Mouse (Mus musculus): Measurements from ENCODE around the gene Nfkbie.
A peak's percentile ranks its signal among the peaks of the same experiment; 100 is the strongest.

The Nfkbie gene

DNA sequence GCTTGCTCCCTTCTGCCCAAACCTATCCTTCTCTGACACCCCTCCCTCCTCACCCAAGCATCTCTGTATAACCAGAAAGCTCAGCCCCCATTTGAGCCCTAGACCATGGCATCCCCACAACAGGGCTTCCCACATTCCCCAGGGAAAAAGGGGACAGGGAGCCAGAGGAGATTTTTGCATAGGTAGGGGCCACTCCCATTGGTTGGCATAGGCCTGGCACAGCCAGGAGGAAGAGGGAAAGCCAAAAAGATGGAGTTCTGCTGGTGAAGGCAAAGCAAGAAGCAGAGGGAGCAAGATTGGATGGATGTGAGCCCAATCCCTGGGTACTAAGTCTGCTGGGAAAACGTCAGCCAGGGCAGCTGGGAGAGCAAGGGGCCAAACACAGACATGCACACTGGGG lies 12.4 kb upstream of the Nfkbie start:
- no peak for DNase-seq (ENCODE audit: low spot score in 2 of 2)

DNA sequence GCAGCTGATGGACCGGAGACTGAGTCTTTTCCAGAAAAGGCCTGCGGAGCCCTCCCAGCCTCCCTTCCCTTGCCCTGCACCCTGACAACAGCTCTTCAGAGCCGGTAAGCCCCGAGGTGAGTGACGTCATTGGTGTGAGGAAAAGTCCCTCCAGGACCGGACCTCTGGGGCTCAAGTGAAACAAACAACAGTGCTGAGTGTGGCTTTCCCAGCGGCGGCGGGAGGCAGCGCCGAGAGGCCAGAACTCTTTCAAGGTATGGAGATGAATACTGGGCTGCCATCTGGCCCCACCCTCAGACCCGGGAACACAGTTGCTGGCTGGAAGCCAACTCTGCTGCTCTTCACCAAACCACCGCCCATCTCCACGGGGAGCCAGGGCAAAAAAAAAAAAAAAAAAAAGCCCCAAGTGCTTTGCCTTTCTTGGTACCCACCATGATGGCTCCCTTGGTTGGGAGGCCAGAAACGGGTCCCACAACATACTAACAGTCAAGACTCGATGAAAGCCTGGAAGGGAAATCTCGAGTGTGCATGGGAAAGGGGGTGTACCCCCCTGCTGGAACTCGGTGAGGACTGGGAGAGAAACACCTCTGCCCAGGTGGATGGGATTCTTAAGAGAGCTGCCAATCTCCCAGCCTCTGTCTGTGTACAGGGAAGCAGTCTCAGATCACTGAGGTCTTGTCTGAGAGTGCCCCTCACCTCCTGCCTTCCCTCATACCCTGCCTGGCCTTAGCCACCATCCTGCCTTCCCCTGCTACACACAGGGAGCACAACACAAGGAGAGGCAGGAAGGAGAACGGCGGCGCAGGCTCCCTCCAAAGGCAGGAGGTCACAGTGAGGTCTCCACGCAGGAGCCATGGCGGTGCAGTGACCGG lies 11.3 kb upstream of the Nfkbie start:
- no peak for DNase-seq (ENCODE audit: low spot score in 2 of 2)

DNA sequence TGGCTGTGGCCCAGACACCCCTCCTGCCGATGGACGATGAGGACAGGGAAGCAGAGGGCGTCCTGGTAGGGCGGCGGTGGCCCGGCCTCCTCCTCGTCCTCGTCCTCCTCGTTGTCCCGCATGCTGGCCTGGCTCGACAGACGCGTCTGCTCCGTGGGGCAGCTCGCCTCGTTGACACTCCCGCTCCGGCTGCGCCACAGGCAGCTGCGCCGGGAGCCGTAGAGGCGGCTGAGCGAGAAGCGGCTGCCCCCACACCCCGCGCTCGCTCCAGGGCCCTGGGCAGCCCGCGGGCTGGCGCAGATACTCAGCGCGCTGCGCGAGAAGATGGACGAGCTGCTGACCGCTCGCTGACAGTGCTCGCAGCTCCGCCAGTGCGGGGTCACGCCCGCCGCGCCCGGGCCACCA lies 10.6 kb upstream of the Nfkbie start:
- DNase-seq (ENCODE audit: low spot score in 2 of 2): no peak

DNA sequence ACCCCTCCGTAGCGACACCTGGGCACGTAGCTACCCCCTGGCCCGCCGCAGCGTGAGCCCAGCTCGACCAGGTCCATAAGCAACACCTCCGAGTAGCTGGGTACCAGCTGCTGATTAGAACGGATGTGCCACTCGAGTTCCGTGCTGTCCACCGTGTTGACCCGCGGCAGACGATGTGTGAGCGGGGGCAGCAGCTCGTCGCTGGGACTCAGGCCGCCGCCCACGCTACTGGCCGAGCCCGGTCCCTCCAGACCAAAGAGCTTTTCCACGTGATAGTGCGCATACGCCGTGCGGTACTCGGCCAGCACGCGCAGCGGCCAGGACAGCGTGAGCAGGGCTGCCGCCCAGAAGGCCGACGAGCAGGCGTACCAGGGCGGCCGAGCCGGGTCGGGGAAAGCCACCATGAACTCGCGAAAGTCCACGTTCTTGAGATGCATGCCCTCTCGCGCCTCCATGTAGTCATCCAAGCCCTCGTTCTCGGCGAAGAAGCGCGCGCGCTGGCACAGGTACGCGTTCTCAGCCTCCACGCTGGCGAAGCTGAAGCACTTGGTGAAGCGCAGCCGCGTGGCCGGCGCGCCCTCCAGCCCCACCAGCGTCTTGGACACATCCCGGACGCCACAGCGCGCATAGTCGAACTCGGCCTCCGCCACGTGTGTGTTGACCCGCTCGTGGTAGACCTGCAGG lies 10.1 kb upstream of the Nfkbie start:
- no peak for DNase-seq (ENCODE audit: low spot score in 2 of 2)

DNA sequence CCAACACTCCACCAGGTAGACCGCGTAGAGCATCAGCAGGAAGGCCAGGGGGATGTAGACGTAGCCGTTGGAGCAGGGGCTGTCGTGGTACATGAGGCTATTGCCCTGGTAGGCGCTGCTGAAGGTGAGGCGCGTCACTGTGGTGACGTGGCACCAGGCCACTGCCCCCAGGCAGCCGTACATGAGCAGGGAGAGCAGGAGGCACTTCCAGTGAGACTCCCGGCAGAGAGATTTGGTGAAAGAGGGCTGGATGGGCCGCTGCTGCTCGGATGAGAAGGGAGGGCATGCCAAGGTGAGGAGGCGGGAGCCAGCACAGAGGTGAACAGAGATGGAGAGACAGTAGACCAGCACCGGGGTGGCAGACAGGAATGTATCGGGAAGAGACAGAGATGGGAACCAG lies 8.6 kb upstream of the Nfkbie start:
- no peak for DNase-seq (ENCODE audit: low spot score in 2 of 2)

DNA sequence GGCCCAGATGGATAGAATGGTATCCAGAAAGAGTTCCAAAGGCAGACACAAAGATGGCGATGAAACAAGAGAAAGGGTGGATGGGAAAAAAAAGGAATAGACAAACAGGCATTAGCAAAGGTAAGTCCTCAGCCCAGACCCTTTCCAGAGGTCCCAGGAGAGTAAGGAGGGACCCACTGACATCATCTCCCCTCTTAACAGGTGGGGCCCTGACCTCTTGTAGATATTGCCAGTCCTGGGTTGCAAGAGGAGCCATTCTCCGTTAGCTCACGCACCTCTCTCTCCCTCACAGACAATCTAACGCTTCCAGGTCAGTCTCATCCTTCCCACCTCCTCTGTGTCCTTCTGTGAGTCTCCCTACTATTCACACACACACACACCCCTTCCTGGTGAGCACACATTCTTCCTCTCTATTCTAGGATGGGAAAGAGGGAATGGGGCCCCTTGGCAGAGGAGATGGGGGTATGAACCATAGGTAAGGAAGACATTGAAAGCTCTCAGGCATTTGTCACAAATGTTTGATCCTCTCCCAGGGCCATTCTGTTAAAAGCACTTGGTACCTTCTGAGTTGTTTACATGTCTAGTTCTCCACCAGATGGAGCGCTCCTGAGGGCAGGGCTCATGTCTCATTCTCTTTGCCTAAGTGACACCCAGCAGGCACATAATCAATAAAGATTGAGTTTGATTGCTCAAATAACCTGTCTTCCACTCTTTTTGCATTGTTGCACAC lies 7.9 kb upstream of the Nfkbie start:
- no peak for DNase-seq (ENCODE audit: low spot score in 2 of 2)

DNA sequence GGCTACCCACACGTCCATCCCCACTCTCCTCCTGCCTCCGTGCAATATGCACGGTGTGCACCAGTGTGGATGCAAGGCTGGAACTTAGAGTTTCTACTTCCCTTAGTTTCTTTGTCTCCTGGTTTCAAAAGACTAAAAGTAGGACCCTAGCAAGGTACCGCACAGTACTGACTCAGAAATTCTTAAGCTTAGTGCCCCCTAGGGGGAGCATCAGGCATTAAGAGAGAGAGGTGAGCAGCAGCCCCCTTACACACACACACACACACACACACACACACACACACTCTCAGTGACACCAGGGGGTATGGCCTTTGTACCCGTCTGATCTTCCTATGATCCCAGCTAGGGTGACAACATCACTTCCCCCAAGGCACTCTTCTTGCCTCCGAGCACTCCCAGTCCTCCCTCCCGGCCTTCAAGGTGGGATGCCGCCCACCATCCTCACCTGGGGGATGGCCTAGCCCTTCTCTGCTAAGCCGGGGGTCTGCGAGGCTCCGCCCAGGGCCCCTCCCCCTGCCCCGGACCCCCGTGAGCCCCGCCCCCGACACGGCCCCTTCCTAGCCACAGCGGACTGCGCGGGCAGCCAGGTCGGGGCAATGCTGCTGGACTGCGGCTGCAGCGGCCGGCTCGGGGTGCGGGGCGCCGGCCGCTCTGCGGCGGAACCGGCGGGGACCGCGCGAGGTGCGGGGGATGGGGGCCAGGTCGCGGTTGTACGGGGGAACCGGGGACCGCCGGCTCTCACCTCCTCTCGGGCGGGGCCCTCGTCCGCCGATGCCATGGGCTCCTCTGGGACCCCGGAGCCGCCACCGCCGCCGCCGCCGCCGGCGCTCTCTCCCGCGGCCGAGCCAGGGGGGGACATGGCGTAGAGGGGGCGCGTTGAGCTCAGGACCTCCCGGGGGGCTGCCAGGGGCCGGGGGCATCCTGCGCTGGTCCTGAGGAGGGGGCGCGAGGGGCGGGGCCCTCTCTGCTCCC lies 6.7 kb upstream of the Nfkbie start:
- DNase-seq (ENCODE audit: low spot score in 2 of 2): no peak

DNA sequence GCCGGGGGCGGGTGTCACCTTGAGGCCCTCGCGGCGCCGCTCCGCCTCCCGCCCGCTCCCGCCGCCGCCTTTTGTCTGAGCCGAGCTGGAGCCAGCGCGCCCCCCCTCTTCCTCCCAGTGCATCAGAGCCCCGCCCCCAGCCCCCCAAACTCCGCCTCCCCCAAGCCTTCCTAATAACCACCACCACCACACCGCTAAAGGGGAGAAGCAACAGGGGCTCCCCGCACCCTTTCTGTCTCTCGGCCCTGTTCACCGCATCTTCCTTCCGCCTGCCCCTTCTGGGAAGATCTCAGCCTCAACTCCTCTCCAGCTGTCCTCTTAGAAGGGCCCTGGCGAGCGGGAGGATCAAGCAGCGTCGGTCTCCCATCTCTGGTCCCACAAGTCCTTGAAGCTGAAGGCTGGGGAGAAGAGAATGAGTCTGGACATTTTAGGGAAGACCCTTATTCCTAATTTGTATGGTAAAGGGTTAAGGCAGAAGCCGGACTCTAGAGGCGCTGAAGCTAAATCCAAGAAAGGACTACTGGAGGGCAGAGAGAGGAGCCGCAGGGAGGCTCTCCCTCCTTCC lies 5.8 kb upstream of the Nfkbie start, which contains the start of gene Tmem151b:
Gene Tmem151b, minus strand, starts transcription at position 61 of the 565 bp plus-strand sequence.
- DNase-seq (ENCODE audit: low spot score in 2 of 2): no peak

DNA sequence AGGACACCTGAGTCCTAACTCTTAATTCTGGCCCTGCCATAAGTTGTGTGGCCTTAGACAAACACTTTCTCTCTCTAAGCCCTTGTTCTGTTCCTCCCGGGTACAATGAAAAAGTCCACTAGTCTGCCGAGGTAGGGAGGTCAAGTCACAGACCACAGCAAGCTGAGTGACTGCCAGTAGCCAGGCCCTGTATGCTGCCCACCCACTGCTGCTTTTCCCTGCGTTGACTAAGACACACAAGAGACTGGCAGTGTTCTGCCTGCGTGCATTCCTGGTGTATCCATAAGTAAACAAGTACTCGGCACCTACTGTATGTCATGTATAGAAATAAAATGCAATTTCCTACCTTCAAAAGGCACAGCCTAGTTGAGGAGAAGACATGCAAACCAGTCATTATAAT lies 5.2 kb upstream of the Nfkbie start:
- no peak for DNase-seq (ENCODE audit: low spot score in 2 of 2)

DNA sequence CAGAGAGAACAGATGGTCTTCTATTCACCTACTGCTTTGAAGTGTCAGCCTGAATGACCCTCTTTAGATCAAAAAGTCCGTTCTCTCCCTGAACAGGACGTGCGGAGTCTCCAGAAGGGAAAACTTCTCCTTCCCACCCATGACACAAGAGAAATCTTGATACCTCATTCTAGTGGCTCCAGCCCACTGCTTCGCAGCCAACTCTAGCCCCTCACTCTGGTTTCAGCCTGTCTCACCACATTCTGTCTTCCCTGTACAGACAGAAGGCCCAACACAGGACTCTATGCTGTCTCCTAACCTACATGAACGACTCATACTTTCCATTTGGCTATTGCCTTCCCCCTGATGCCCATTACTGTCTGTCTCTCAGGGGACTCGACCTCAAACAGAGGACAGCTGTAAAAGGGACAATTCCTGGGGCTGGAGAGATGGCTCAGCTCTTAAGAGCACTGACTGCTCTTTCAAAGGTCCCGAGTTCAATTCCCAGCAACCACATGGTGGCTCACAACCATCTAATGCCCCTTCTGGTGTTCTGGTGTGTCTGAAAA lies 4.2 kb upstream of the Nfkbie start:
- DNase-seq (ENCODE audit: low spot score in 2 of 2): no peak

DNA sequence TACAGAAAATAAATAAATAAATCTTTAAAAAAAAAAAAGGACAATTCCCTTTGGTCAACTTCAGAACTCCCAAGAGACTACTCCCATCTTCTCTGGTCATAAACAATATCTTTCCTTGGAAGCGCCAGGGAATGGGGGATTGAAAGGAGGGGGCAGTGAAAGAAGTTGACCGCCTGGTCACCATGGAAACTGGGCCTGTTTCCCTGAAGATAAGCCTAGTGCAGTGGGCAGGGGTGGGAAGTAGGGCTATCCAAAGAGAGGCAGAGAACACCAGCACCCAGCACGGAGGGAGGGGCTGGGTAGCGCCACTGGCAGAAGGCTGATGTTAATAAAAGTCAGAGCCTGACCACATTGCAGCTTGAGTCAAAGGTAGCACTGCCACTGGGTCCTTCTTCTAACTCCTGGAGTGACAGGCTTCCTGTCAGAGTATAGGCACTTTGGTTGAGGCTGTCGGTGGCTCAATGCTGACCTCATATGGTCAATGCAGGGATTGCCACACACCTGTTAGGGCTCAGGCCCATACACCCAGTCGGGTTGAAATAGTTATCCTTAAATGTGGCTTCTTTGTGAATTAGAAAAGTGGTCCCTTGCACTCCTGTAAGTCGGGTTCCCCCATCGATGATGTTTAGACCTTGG lies 3.6 kb upstream of the Nfkbie start:
- DNase-seq (ENCODE audit: low spot score in 2 of 2): peak; percentile 66 to 71

DNA sequence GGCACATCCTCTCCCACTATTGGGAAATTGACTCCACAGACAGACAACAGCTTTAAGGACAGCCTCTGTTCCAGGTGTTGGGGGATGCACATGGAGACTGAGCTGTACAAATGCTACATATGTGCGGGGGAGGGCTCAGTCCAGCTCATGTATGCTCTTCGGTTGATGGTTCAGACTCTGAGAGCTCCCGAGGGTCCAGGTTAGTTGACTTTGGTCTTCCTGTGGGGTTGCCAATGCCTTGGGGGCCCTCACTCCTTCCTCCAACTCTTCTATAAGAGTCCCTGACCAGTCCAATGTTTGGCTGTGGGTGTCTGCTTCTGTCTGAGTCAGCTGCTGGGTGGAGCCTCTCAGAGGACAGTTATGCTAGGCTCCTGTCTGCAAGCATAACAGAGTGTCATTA lies 2.4 kb upstream of the Nfkbie start:
- no peak for DNase-seq (ENCODE audit: low spot score in 2 of 2)

DNA sequence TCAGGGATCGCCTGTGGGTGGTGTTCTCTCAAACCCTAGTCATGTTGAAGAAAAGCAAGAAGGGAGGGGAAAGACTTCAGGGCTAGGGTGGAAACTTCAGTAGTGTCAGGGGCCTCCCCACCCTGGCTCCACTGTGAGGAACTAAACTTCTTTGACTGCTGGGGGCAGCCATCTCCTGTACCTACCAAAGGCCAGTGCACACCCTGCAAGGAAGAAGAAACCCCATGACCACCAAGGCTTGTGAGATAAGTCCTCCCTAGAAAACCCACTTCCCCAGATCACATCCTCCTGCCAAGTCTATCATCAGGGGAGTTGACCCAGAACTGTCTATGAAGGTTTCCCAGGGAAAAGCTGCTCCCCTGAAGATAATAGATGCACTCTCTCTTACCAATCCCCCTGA lies 1.1 kb upstream of the Nfkbie start:
- DNase-seq (ENCODE audit: low spot score in 2 of 2): peak; percentile 50 to 52

DNA sequence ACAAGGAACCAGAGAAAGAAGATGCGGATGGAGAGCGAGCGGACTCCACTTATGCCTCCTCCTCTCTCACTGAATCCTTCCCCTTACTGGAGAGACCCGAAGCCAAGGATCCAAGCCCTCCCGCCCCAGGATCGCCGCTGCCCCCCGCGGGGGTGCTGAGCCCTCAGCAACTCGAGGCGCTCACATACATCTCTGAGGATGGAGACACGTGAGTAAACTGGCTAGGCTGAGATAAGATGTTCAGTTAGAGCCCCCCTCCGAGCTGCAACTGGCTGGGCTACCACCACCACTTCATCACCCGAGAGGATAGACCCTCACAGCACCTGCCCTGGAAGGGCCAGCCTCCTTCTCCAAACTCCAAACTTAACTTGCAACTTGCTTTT lies 595 bp downstream of the Nfkbie start:
- peak in 1 of 2 experiments; percentile 28 for DNase-seq (ENCODE audit: low spot score in 2 of 2)

DNA sequence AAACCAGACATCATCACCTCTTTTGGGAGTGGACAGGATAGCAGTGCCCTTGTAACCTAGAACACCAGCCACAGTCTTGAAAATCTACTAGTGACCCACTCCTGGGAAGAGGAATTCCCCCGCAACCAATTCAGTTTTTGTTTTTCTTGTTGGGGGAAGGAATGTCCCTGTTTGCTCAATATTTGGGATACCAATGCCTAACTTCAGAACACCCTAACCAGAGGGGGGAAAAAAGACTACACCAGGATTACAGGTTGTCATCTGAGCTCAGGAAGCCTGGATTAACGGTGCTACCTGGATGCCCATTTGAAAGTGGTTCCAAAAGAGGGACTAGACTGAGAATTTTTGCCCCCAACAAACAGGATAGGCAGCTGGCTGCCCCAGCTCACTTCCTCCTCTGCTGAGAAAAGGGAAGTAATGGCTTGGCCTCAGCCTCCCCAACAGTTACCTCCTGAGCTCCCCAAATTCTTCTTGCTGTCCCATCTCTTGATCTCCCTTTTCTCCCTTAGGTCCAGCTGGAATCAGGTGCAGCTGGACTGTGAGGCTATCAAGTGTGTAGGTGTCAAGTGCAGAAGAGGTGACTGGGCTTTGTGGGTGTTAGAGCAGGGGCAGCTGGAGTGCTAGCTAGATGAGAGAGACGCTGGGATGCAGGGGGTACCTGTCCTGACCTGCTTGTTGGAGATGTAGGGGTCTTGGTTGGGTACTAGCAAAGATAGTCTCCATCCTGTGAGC lies 1.2 kb downstream of the Nfkbie start:
- peak; percentile 68 for DNase-seq (ENCODE audit: low spot score in 2 of 2)

DNA sequence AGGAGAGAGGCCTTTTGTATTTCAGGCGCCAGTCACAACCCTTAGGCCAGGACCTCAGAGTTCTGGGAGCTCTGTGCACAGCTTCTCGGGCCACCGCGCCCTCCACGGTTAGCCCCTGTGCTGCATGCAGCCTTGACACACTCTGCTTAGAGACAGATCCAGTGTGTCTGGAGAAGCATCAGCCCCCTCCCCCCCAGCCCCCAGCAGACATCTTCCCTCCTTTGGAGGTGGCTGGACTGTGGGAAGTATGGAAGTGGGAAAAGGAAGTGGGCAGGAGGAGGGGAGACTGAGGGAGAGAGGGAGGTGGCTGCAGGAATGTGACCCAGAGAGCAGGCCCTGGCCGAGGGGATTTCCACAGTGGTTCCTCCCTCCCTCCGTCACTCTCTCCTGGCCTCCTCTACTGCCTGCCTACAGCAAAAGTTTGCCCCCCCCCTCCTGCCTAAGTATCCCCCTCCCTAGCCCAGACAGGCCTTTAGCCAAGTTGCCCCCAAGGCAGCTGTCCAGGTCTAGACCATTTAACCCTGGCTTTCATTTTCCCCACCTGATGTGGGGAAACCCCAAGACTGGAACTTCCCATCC lies 1.8 kb downstream of the Nfkbie start:
- DNase-seq (ENCODE audit: low spot score in 2 of 2): peak; percentile 53 to 55

DNA sequence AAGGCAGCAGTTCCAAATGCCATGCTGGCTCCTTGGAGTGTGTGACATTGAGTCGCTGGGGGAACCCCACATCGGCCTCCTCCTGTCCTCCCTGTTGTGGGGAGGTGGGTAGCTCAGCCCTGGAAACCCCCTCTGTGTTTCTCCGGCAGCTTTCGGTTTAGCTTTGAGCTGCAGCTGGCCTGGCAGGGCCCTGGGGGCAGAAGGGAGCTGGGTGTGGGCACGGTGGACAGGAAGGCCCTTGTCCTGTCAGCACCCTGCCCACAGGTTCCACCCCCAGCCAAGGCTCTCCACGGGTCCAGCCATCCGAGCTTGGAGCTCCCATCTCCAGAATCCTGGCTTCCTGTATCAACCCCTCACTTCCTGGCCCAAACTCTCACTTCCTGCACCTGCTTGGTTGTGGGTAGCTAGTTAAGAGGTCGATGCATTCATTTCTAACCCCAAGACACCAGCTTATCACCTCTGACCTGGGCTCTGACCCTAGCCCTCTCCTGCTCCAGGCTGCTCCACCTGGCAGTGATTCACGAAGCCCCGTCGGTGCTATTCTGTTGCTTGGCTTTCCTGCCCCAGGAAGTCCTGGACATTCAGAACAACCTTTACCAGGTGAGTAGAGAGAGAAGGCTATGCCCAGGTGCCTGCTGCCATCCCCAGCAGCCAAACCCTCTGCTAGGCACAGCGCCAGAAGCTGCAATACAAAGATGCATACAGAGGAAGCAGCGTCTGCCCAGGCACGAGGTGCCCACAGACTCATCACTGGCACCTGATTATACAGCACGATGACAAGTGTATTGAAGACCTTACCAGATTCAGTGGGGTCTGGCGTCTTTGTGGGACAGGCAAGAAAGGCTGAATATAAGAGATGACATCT lies 2.7 kb downstream of the Nfkbie start:
- peak; percentile 65 to 66 for DNase-seq (ENCODE audit: low spot score in 2 of 2)

Data from spleen, postnatal 36 days (tissue).